Comparison of ENCODE assay signal across 18 mouse cellular contexts in the genomic region with DNA sequence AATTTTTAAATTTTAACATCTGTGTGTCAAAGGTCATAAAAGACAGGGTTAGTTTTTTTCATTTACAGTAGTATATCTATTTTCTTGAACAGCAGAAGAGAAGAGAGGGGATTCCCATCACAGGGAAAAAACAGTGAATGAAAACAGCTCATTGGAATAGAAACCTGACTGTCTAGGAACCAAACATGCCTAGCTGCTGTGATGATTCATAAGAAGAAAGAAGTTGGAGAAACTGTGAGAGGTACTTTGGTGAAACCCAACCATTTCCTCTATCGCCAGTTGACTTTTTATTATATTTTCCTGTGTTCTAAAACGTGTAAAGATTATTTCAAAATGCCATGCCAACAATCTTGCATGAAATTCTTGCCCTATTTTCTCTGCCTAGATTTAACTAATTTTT.
DNase-seq lines count a peak whose midpoint lies in the region; ATAC-seq and TF ChIP-seq lines count a peak whose summit lies in the region.
"Had no signal": no experiment of that assay in that cellular context is flagged by ENCODE, and none has a peak within 500 bp of the region (broad histone marks: within the 10 kb centered on the region; RNA-seq: fewer than 3 reads in every experiment).

No protein-coding gene starts in this region.

- TF ChIP-seq RAD21 in CH12.LX (IDR thresholded peaks at IDR 0.05; ENCODE audit: low read depth, low read length) = no peak

- WGBS in hindbrain, embryonic 16.5 days = 90% methylated on average over 2 of the region's 2 CpGs

- in situ Hi-C loops in CH12.LX (cut with MboI; ENCODE audit: low pct_ligation_motif_present, low pct_unique_long_range_greater_than_20kb, low sequenced_read_pairs) = no loop called here

- TF ChIP-seq POLR2A in CH12.LX (IDR thresholded peaks at IDR 0.05; ENCODE audit: low read depth, low read length) = no peak

- H3K4me3 ChIP-seq in CH12.LX (replicated peaks in 1 of 3; ENCODE audit: low read depth in 2 of 3, low read length in 2 of 3, poor library complexity in 1 of 3) = no peak overlapping the region
- H3K4me3 ChIP-seq in hindbrain, embryonic 16.5 days (ENCODE audit: low read length) = no peak overlapping the region

- peak; percentile 61; the same call in 1 of the 2 replicates for TF ChIP-seq EP300 in CH12.LX (IDR thresholded peaks at IDR 0.05; ENCODE audit: low read length)

- H3K4me1 ChIP-seq in CH12.LX (ENCODE audit: control insufficient read depth in 1 of 2, insufficient read depth in 2 of 2) = peaks cover 0 to 3% of the 10 kb centered on the region in 2 experiments; a peak in 1 of 4 replicates
- no peaks in the 10 kb centered on the region for H3K4me1 ChIP-seq in hindbrain, embryonic 16.5 days (ENCODE audit: control insufficient read depth, insufficient read depth, low read depth, low read length)

- dilution Hi-C loops in CH12.LX (cut with MboI; ENCODE audit: extremely low pct_ligation_motif_present, extremely low pct_unique_long_range_greater_than_20kb, low sequenced_read_pairs) = no loop called here

- no peaks in the 10 kb centered on the region for H3K79me2 ChIP-seq in CH12.LX (replicated peaks; ENCODE audit: control insufficient read depth, extremely low read depth, insufficient read depth, poor library complexity, severe bottlenecking)

- no peaks in the 10 kb centered on the region for H3K36me3 ChIP-seq in CH12.LX (replicated peaks in 1 of 2; ENCODE audit: control insufficient read depth in 1 of 2, insufficient read depth in 1 of 2, low read length in 1 of 2)
- H3K36me3 ChIP-seq in hindbrain, embryonic 16.5 days (ENCODE audit: control insufficient read depth, insufficient read depth, low read length) = no peaks in the 10 kb centered on the region
- H3K36me3 ChIP-seq: G1E had no signal

- ATAC-seq in hindbrain, embryonic 16.5 days = no peak
- ATAC-seq: activated CD4-positive, CD25-positive, alpha-beta regulatory T cell, adult 4 months; CD4-positive, CD25-positive, alpha-beta regulatory T cell, adult 4 months; Patski had no signal

- no peak for TF ChIP-seq CTCF in CH12.LX (conservative IDR thresholded peaks at IDR 0.05 in 1 of 2, IDR thresholded peaks at IDR 0.05 in 1 of 2; ENCODE audit: low read depth in 2 of 2, low read length in 2 of 2)

- no peak overlapping the region for H3K27ac ChIP-seq in CH12.LX (ENCODE audit: insufficient read depth, low read depth)
- H3K27ac ChIP-seq in hindbrain, embryonic 16.5 days (ENCODE audit: low read depth, low read length) = no peak overlapping the region

- peak; percentile 14 for DNase-seq in CH12.LX (ENCODE audit: extremely low read depth)
- DNase-seq: adrenal gland, adult 2 months; adrenal gland, adult 8-10 months; adrenal gland, postnatal 10 days; adrenal gland, postnatal 14 days; adrenal gland, postnatal 25 days; adrenal gland, postnatal 36 days; B cell, adult 2 months; cerebellum, adult 11 months; cerebellum, adult 11-12 months; cerebellum, adult 18-20 months; cerebellum, adult 2 months; cerebellum, adult 8-10 months had no signal

- H3K4me2 ChIP-seq in CH12.LX (ENCODE audit: insufficient read depth, low read depth, poor library complexity, severe bottlenecking) = no peak overlapping the region
- H3K4me2 ChIP-seq in hindbrain, embryonic 16.5 days (ENCODE audit: low read length) = no peak overlapping the region

- no peak overlapping the region for H3K9ac ChIP-seq in CH12.LX (ENCODE audit: insufficient read depth, low read depth)
- H3K9ac ChIP-seq in hindbrain, embryonic 16.5 days (ENCODE audit: low read depth, low read length) = no peak overlapping the region

- no peaks in the 10 kb centered on the region for H3K27me3 ChIP-seq in CH12.LX (replicated peaks)
- no peaks in the 10 kb centered on the region for H3K27me3 ChIP-seq in hindbrain, embryonic 16.5 days (replicated peaks; ENCODE audit: control insufficient read depth, insufficient read depth, low read length)

- H3K9me3 ChIP-seq in CH12.LX (replicated peaks; ENCODE audit: low read length) = no peaks in the 10 kb centered on the region
- no peaks in the 10 kb centered on the region for H3K9me3 ChIP-seq in hindbrain, embryonic 16.5 days (ENCODE audit: control insufficient read depth, low read length)
- H3K9me3 ChIP-seq: G1E had no signal

TF ChIP-seq in CH12.LX, 34 proteins besides CTCF, POLR2A, EP300 and RAD21:
- peak; percentile 55; the same call in 1 of the 2 replicates for TF ChIP-seq BHLHE40 (IDR thresholded peaks at IDR 0.05; ENCODE audit: low read depth, low read length)
- TF ChIP-seq MAFK (IDR thresholded peaks at IDR 0.05; ENCODE audit: insufficient replicate concordance, low read length) = no peak
- TF ChIP-seq IRF4 (IDR thresholded peaks at IDR 0.05; ENCODE audit: low read depth, low read length) = peak; percentile 59
- TF ChIP-seq MAZ (IDR thresholded peaks at IDR 0.05; ENCODE audit: low read depth, low read length) = no peak
- TF ChIP-seq JUND (conservative IDR thresholded peaks at IDR 0.05; ENCODE audit: low read depth, low read length) = peak; percentile 63
